Mouse (Mus musculus): ENCODE results near the gene Atp6v0a1. TPM values are rescaled to one million over a fixed set of nuclear protein-coding genes. Genes with fewer than 3 reads are reported as not detected.

The Atp6v0a1 gene
- polyA plus RNA-seq, 1 experiment from 2014 or later: 157 TPM

DNA sequence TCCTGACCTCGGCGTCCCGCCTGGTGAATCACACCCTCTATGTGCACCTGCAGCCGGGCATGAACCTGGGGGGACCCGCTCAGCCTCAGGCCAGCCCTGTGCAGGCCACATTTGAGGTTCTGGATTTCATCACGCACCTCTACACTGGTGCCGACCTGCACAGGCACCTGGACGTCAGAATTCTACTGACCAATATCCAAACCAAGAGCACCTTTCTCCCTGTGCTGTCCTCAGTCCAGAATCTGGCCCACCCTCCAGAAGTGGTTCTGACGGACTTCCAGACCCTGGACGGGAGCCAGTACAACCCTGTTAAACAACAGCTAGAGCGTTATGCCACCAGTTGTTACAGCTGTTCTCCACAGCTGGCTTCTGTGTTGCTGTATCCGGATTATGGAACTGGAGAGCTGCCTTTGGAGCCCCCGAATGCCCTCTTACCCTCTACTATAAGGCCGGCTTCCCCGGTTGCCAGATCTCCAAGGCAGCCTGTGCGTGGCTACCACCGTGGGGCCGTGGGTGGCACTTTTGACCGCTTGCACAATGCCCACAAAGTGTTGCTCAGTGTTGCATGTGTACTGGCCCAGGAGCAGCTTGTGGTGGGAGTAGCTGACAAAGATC, 73.9 kb downstream of the Atp6v0a1 start:
- Histone ChIP-seq H3K4me1 (replicated peaks) (peaks cover 53% of the 10 kb centered on the region), H3K27me3 (peaks cover 28% of the 10 kb centered on the region), H3K9ac (peak overlapping the region; percentile 78), H3K27ac (replicated peaks) (peak overlapping the region; percentile 92), H3K4me3 (peak overlapping the region; percentile 62), H3K9me3 (no peaks in the 10 kb centered on the region), H3K4me2 (peak overlapping the region; percentile 97), H3K36me3 (no peaks in the 10 kb centered on the region)
- 31% methylated on average over 19 of the region's 19 CpGs for WGBS
- no peak for ATAC-seq (ENCODE audit: low FRiP score, low read depth)

DNA sequence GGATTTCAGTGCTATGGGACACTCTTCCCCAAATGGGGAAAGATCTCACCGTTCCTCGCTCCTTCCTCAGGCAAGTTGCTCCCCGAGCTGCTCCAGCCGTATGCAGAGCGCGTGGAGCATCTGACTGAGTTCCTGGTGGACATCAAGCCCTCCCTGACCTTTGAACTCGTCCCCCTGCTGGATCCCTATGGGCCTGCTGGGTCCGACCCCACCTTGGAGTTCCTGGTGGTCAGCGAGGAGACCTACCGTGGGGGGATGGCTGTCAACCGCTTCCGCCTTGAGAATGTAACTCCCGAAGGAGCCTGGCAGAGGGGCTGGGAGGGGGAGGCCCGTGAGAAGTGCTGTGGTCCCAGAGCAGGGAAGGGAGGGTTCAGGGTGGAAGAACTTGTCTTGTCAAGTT, 75.0 kb downstream of the Atp6v0a1 start:
- H3K36me3 ChIP-seq: peaks cover 9% of the 10 kb centered on the region; the same call in 1 of the 2 replicates
- WGBS: 89% methylated on average over 14 of the region's 14 CpGs
- H3K9ac ChIP-seq: no peak overlapping the region
- ATAC-seq (ENCODE audit: low FRiP score, low read depth): no peak
- H3K27me3 ChIP-seq: peaks cover 17% of the 10 kb centered on the region
- H3K4me1 ChIP-seq (replicated peaks): peaks cover 60% of the 10 kb centered on the region
- H3K27ac ChIP-seq (replicated peaks): no peak overlapping the region
- no peak overlapping the region for H3K4me3 ChIP-seq
- no peak overlapping the region for H3K4me2 ChIP-seq
- H3K9me3 ChIP-seq: no peaks in the 10 kb centered on the region

DNA sequence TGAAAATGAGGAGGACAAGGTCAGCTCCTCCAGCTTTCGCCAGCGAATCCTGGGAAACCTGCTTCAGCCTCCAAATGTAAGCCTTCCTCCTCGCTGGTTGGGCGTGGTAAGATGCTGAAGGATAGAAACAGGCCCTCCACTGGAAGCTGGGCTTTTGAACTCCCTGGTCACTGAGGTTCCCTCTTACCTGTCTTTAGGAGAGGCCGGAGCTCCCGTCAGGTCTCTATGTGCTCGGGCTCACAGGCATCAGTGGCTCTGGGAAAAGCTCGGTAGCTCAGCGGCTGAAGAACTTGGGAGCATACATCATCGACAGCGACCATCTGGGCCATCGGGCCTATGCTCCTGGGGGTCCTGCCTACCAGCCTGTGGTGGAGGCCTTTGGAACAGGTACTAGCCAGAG, 75.6 kb downstream of the Atp6v0a1 start:
- H3K9ac ChIP-seq: no peak overlapping the region
- WGBS: 94% methylated on average over 12 of the region's 12 CpGs

DNA sequence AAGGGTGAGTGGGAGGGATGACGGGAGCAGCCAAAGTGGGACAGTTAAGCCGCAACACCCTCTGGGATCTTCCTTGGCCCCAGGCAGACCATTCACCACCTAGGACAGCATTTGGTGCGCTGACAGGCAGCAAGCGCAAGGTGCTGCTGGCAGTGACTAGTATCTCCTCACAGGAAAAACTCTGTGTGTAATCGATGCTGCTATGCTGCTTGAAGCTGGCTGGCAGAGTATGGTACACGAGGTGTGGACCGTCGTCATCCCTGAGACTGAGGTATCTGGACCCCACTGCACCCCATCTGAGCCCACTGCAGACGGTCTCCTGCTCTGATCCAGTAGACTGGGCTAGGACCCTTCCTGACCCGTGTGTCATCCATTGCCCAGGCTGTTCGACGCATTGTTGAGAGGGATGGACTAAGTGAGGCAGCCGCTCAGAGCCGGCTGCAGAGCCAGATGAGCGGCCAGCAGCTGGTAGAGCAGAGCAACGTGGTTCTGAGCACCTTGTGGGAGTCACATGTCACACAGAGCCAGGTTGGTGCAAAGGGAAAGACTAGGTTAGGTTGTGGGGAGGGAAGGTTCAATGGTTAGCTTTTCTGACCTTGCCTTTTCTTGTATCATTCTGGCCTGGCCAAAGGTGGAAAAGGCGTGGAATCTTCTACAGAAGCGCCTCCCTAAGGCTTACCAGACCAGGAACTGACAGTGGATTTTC, 76.5 kb downstream of the Atp6v0a1 start:
- no peak overlapping the region for H3K4me3 ChIP-seq
- H3K4me1 ChIP-seq (replicated peaks): peaks cover 54% of the 10 kb centered on the region
- peak overlapping the region; percentile 91 for H3K27ac ChIP-seq (replicated peaks)
- ATAC-seq (ENCODE audit: low FRiP score, low read depth): no peak
- H3K9me3 ChIP-seq: no peaks in the 10 kb centered on the region
- H3K4me2 ChIP-seq: peak overlapping the region; percentile 81
- H3K9ac ChIP-seq: peak overlapping the region; percentile 78; the same call in 1 of the 2 replicates
- peaks cover 24% of the 10 kb centered on the region for H3K36me3 ChIP-seq
- 92% methylated on average over 18 of the region's 18 CpGs for WGBS
- H3K27me3 ChIP-seq: peaks cover 2% of the 10 kb centered on the region

More for the DNA sequence above, 75.6 kb downstream of the Atp6v0a1 start:
- H3K36me3 ChIP-seq: peaks cover 14% of the 10 kb centered on the region
- no peak for ATAC-seq (ENCODE audit: low FRiP score, low read depth)
- no peaks in the 10 kb centered on the region for H3K9me3 ChIP-seq
- no peak overlapping the region for H3K27ac ChIP-seq (replicated peaks)
- peaks cover 55% of the 10 kb centered on the region for H3K4me1 ChIP-seq (replicated peaks)
- H3K27me3 ChIP-seq: peaks cover 11% of the 10 kb centered on the region
- H3K4me3 ChIP-seq: no peak overlapping the region
- no peak overlapping the region for H3K4me2 ChIP-seq

DNA sequence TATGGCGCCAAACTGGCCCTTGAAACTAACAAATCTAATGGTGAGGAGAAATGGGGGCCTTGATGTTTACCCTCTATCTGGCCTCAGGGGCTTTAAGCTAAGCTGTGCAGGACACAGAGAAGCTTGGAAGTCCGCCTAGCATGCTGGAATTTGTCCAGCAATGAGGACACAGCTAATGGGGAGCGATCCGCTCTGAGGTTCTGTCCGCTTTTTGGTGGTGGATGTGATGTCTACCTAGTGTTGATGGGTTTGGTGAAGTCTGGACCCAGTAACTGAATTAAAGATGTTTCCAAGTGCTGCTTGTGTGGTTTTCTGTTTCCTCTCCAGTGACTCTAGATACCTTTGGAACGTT, 77.0 kb downstream of the Atp6v0a1 start:
- Histone ChIP-seq H3K4me1 (replicated peaks) (peaks cover 51% of the 10 kb centered on the region), H3K27ac (replicated peaks) (peak overlapping the region; percentile 91), H3K9me3 (no peaks in the 10 kb centered on the region), H3K4me3 (peak overlapping the region; percentile 56), H3K9ac (peak overlapping the region; percentile 78; the same call in 1 of the 2 replicates), H3K27me3 (no peaks in the 10 kb centered on the region), H3K36me3 (peaks cover 29% of the 10 kb centered on the region), H3K4me2 (peak overlapping the region; percentile 81)
- ATAC-seq (ENCODE audit: low FRiP score, low read depth): no peak
- WGBS: 79% methylated on average over 6 of the region's 6 CpGs

DNA sequence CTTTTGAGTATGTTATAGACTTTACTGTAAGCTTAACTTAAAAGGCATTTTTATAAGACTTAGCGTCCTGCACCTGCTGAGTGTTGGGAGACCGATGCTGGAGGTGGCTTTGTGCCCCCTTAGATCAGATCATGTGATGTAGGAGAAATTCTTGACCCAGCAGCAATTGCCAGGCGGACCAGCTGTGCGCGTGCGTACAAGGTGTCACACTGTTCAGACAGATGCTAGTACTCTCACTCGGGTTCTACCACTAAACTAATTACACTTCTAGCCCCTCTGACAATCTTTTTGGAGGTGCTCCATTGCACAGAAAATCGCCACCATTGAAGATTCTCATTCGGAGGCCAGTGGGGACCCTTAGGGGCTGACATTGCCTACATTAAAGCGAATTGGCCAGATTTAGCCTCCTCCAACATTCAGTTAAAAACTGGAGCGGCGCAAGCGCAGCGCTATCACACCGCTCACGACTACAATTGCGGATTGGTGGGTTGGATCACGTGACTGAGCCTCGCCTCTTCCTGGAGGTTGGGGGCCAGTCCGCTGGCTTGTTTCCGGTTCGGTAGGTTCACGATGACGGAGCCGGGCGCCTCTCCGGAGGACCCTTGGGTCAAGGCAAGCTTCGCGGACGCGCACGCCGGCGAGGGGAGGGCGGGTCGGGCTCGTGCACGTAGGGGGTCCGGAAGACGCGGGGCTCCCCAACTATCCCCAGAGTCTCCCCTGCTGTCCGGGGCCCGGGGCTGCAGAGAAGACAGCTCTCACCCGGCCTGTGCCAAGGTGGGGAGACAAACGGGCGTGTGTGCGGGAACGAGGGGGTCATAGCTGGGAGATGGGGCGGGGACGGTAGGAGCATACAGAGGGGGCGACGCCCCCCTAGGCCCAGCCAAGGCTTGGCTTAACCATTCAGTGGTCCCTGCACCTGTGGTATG, 77.8 kb downstream of the Atp6v0a1 start, which contains the start of gene Mlx:
TSS of gene Mlx (plus strand) at position 522 of the 926 bp plus-strand sequence.
- peak within 1 kb of the TSS; percentile 78 for H3K9ac ChIP-seq
- peak; percentile 88 for ATAC-seq (ENCODE audit: low FRiP score, low read depth)
- H3K27ac ChIP-seq (replicated peaks): peak within 1 kb of the TSS; percentile 91
- H3K9me3 ChIP-seq: no peaks in the 10 kb centered on the region
- peaks cover 36% of the 10 kb centered on the region for H3K36me3 ChIP-seq
- peak within 1 kb of the TSS; percentile 56 for H3K4me3 ChIP-seq
- WGBS: 1% methylated on average over 52 of the region's 52 CpGs
- peak within 1 kb of the TSS; percentile 81 for H3K4me2 ChIP-seq
- no peaks in the 10 kb centered on the region for H3K27me3 ChIP-seq
- H3K4me1 ChIP-seq (replicated peaks): peaks cover 44% of the 10 kb centered on the region

DNA sequence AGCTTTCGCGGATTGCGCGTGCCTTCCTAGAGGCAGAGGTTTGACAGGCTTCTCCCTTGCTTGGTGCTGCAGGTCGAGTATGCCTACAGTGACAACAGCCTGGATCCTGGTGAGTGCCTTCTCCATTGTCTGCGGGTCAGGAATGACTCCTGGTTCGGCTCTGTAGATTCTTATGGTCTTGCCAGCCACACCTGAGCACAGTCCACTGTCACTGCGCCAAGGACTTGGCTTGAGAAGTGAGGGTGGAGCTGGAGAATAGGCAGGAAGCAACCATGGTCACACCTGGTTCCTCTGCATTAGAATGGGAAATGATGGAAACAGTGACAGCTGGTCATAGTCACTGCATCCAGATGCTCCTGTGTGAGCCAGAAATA, 78.4 kb downstream of the Atp6v0a1 start:
- Histone ChIP-seq H3K27ac (replicated peaks) (peak overlapping the region; percentile 91), H3K9me3 (no peaks in the 10 kb centered on the region), H3K4me1 (replicated peaks) (peaks cover 43% of the 10 kb centered on the region), H3K4me2 (peak overlapping the region; percentile 81), H3K9ac (peak overlapping the region; percentile 78), H3K27me3 (no peaks in the 10 kb centered on the region), H3K36me3 (peaks cover 43% of the 10 kb centered on the region), H3K4me3 (peak overlapping the region; percentile 56)
- no peak for ATAC-seq (ENCODE audit: low FRiP score, low read depth)
- 11% methylated on average over 8 of the region's 8 CpGs for WGBS

DNA sequence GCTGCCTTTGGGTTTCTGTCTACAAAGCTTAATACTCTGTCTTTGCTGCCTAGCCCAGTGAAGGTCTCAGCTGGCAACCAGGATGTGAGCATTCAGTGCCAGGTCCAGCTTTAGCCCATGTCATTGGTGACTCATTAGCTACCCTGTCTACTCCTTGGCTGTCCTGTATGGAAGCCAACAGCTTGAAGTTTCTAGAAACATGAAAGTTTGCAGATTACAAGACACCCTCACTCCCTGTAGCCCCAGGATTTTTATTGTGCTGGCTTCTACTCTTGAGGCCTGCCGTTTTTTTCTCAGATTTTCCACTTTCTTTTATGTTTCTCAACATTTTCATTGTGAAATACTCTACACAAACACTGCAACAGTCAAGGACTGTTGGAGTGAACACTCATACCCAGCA, 80.7 kb downstream of the Atp6v0a1 start:
- no peaks in the 10 kb centered on the region for H3K27me3 ChIP-seq
- 90% methylated on average over 1 of the region's 1 CpGs for WGBS
- no peaks in the 10 kb centered on the region for H3K9me3 ChIP-seq
- no peak overlapping the region for H3K4me3 ChIP-seq
- peaks cover 42% of the 10 kb centered on the region for H3K4me1 ChIP-seq (replicated peaks)
- H3K36me3 ChIP-seq: peaks cover 52% of the 10 kb centered on the region
- no peak overlapping the region for H3K4me2 ChIP-seq
- no peak for ATAC-seq (ENCODE audit: low FRiP score, low read depth)
- no peak overlapping the region for H3K9ac ChIP-seq
- H3K27ac ChIP-seq (replicated peaks): no peak overlapping the region

DNA sequence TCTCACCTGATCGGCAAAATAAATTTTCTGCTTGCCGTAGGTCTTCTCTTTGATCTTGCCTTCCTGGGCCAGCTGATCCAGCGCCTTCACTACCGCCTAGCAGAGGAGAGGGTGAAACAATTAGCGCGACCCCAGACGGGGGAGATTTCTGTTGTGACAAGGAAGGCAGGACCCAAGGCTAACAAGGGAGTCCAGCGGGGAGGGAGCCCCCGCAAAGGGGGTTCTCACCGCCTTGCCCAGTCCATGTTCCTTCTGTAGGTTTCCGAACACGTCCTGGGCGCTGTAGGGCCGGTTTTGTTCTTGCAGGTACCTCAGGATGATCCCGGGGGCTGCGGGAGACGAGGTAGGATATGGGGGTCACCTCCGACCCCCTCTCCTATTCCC, 85.7 kb downstream of the Atp6v0a1 start:
- Histone ChIP-seq H3K27me3 (no peaks in the 10 kb centered on the region), H3K4me1 (replicated peaks) (peaks cover 21% of the 10 kb centered on the region), H3K9me3 (no peaks in the 10 kb centered on the region), H3K4me2 (peak overlapping the region; percentile 85), H3K36me3 (peaks cover 70% of the 10 kb centered on the region), H3K9ac (peak overlapping the region; percentile 69), H3K27ac (replicated peaks) (peak overlapping the region; percentile 91; the same call in 1 of the 2 replicates), H3K4me3 (peak overlapping the region; percentile 70)
- 1% methylated on average over 18 of the region's 18 CpGs for WGBS
- no peak for ATAC-seq (ENCODE audit: low FRiP score, low read depth)

DNA sequence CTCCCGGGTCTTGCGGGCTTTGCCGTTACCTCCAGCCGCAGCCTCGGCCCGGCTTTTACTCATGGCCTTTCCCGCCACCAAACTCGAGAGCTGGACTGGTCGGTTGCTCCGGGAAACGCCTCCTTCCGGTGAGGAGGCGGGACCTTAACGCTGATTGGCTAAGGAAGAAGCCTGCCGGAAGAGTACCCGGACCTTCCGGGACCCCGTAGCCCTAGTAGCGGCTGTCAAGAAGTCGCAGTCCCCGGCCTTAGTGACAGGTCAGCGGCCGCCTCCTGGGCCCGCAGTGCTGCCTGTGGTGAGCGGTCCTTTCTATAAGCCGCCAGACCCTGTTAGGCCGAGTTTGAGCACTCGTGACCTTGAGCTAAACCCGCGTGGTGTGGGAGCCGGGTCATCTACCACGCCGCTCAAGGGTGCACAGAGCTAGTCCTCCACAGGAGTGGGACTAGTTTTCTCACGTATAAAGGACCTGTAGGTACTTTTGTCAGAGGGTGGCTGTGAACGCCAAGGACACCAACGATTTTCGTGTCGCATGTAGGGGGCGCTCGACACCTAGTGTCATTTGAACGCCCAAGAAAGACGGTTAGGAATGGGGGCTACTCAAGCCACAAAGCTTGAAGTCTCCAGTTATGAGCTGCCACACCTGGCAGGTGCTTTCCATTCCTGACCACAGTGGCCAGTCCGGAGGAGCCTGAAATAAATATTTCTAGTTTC, 86.2 kb downstream of the Atp6v0a1 start, which contains the start of gene Psmc3ip:
TSS of gene Psmc3ip (minus strand) at position 123 of the 711 bp plus-strand sequence.
- WGBS: under 1% methylated on average over 43 of the region's 43 CpGs
- no peaks in the 10 kb centered on the region for H3K27me3 ChIP-seq
- H3K9ac ChIP-seq: peak within 1 kb of the TSS; percentile 69
- H3K9me3 ChIP-seq: no peaks in the 10 kb centered on the region
- H3K4me1 ChIP-seq (replicated peaks): peaks cover 21% of the 10 kb centered on the region
- peak within 1 kb of the TSS; percentile 85 for H3K4me2 ChIP-seq
- peak within 1 kb of the TSS; percentile 70 for H3K4me3 ChIP-seq
- ATAC-seq (ENCODE audit: low FRiP score, low read depth): peak; percentile 96
- peaks cover 70% of the 10 kb centered on the region for H3K36me3 ChIP-seq
- H3K27ac ChIP-seq (replicated peaks): peak within 1 kb of the TSS; percentile 91

DNA sequence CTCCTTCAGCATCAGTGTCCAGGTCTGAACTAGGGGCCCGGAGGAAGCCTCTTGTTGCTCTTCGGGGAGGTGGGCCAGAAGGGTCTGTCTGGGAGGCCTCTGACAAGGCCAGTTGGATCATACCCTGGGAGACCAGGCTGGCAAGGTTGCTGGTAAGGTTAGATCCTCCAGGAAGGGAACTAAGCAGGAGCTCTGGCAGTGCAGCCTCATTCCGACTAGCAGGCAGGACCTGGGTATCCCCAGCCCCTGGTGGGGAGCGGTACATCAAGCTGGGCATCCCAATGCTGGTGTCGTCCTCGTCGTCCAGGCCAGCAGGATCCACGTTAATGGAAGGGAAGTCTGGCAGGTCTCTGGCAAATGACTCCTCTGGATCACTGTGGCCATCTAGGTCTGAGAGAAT, 89.0 kb downstream of the Atp6v0a1 start:
- Histone ChIP-seq H3K4me1 (replicated peaks) (peaks cover 21% of the 10 kb centered on the region), H3K9me3 (no peaks in the 10 kb centered on the region), H3K4me2 (no peak overlapping the region), H3K27me3 (no peaks in the 10 kb centered on the region), H3K9ac (no peak overlapping the region), H3K36me3 (peaks cover 61% of the 10 kb centered on the region), H3K4me3 (no peak overlapping the region), H3K27ac (replicated peaks) (no peak overlapping the region)
- ATAC-seq (ENCODE audit: low FRiP score, low read depth): no peak
- WGBS: 90% methylated on average over 8 of the region's 8 CpGs

Measured in hindbrain, embryonic 15.5 days (tissue).